Mouse (Mus musculus) mouse embryonic stem cell (cell line): ENCODE measurements around the gene Ror1.

Experiments
- in situ Hi-C, 2 experiments: fragments of 300-500 bp; cut with MboI; formaldehyde crosslinking; loops; 1 replicate in 1 of 2; 3 replicates in 1 of 2; pipeline ENCODE4 v1.14.3; 2019 to 2020; ENCODE audit warnings: low sequenced_read_pairs in 2 of 2, low pct_unique_long_range_greater_than_20kb in 1 of 2, mixed read lengths in 1 of 2; ENCODE audit not compliant: unreplicated experiment in 1 of 2

The Ror1 gene

GRCm38 (mm10) chr4:100478592-100479321 lies 383.2 kb downstream of the Ror1 start, which contains the start of gene Ube2u:
TSS of gene Ube2u (plus strand) at chr4:100478849.
- in situ Hi-C loops, result no loop called here

- in situ Hi-C loops, result no loop called here
Measured at GRCm38 (mm10) chr4:100488447-100488846, 392.9 kb downstream of the Ror1 start.
